Mouse (Mus musculus): ENCODE results near the gene Mettl14. TPM values are rescaled to one million over a fixed set of nuclear protein-coding genes. Genes with fewer than 3 reads are reported as not detected.
A peak's percentile ranks its signal among the peaks of the same experiment; 100 is the strongest.

Mettl14 gene
- polyA plus RNA-seq, 1 experiment = 7.0 TPM

GRCm38 (mm10) chr3:123341049-123341448 is 44.9 kb downstream of the Mettl14 start:
- Histone ChIP-seq H3K4me3 (ENCODE audit: insufficient read depth, low read depth, low read length) (no peak overlapping the region), H3K4me1 (ENCODE audit: control insufficient read depth, insufficient read depth, insufficient read length, low read length) (no peaks in the 10 kb centered on the region), H3K27ac (replicated peaks; ENCODE audit: low read depth, low read length) (no peak overlapping the region)

GRCm38 (mm10) chr3:123338666-123339195 is 47.2 kb downstream of the Mettl14 start:
- no peak overlapping the region for H3K27ac ChIP-seq (replicated peaks; ENCODE audit: low read depth, low read length)

GRCm38 (mm10) chr3:123337853-123338252 is 48.1 kb downstream of the Mettl14 start:
- Histone ChIP-seq H3K4me1 (ENCODE audit: control insufficient read depth, insufficient read depth, insufficient read length, low read length) (peaks cover 3% of the 10 kb centered on the region; the same call in 1 of the 2 replicates), H3K27ac (replicated peaks; ENCODE audit: low read depth, low read length) (no peak overlapping the region), H3K4me3 (ENCODE audit: insufficient read depth, low read depth, low read length) (no peak overlapping the region)

More at GRCm38 (mm10) chr3:123338666-123339195, 47.2 kb downstream of the Mettl14 start:
- Histone ChIP-seq H3K4me1 (ENCODE audit: control insufficient read depth, insufficient read depth, insufficient read length, low read length) (peaks cover 3% of the 10 kb centered on the region; the same call in 1 of the 2 replicates), H3K4me3 (ENCODE audit: insufficient read depth, low read depth, low read length) (no peak overlapping the region)

- Histone ChIP-seq H3K4me3 (ENCODE audit: insufficient read depth, low read depth, low read length) (no peak overlapping the region), H3K4me1 (ENCODE audit: control insufficient read depth, insufficient read depth, insufficient read length, low read length) (peaks cover 3% of the 10 kb centered on the region; the same call in 1 of the 2 replicates), H3K27ac (replicated peaks; ENCODE audit: low read depth, low read length) (no peak overlapping the region)
These were observed 49.0 kb downstream of the Mettl14 start for GRCm38 (mm10) chr3:123336951-123337350.

- no peak overlapping the region for H3K4me3 ChIP-seq (ENCODE audit: insufficient read depth, low read depth, low read length)
- H3K4me1 ChIP-seq (ENCODE audit: control insufficient read depth, insufficient read depth, insufficient read length, low read length) = peaks cover 3% of the 10 kb centered on the region; the same call in 1 of the 2 replicates
- H3K27ac ChIP-seq (replicated peaks; ENCODE audit: low read depth, low read length) = no peak overlapping the region
These were observed 49.5 kb downstream of the Mettl14 start for GRCm38 (mm10) chr3:123336455-123336854.

GRCm38 (mm10) chr3:123335480-123335879 is 50.4 kb downstream of the Mettl14 start:
- no peak overlapping the region for H3K4me3 ChIP-seq (ENCODE audit: insufficient read depth, low read depth, low read length)
- H3K27ac ChIP-seq (replicated peaks; ENCODE audit: low read depth, low read length) = no peak overlapping the region
- H3K4me1 ChIP-seq (ENCODE audit: control insufficient read depth, insufficient read depth, insufficient read length, low read length) = peaks cover 3% of the 10 kb centered on the region; the same call in 1 of the 2 replicates

GRCm38 (mm10) chr3:123334947-123335346 is 51.0 kb downstream of the Mettl14 start:
- Histone ChIP-seq H3K4me1 (ENCODE audit: control insufficient read depth, insufficient read depth, insufficient read length, low read length) (peaks cover 3% of the 10 kb centered on the region; the same call in 1 of the 2 replicates), H3K27ac (replicated peaks; ENCODE audit: low read depth, low read length) (no peak overlapping the region), H3K4me3 (ENCODE audit: insufficient read depth, low read depth, low read length) (no peak overlapping the region)

- Histone ChIP-seq H3K27ac (replicated peaks; ENCODE audit: low read depth, low read length) (peak overlapping the region; percentile 4; the same call in 1 of the 2 replicates), H3K4me3 (ENCODE audit: insufficient read depth, low read depth, low read length) (no peak overlapping the region), H3K4me1 (ENCODE audit: control insufficient read depth, insufficient read depth, insufficient read length, low read length) (peaks cover 3% of the 10 kb centered on the region; the same call in 1 of the 2 replicates)
These were observed 52.9 kb downstream of the Mettl14 start for GRCm38 (mm10) chr3:123333055-123333424.

GRCm38 (mm10) chr3:123332330-123333054 is 53.4 kb downstream of the Mettl14 start:
- H3K4me3 ChIP-seq (ENCODE audit: insufficient read depth, low read depth, low read length) = no peak overlapping the region
- peak overlapping the region; percentile 4; the same call in 1 of the 2 replicates for H3K27ac ChIP-seq (replicated peaks; ENCODE audit: low read depth, low read length)
- peaks cover 3% of the 10 kb centered on the region; the same call in 1 of the 2 replicates for H3K4me1 ChIP-seq (ENCODE audit: control insufficient read depth, insufficient read depth, insufficient read length, low read length)

- peaks cover 3% of the 10 kb centered on the region; the same call in 1 of the 2 replicates for H3K4me1 ChIP-seq (ENCODE audit: control insufficient read depth, insufficient read depth, insufficient read length, low read length)
- H3K4me3 ChIP-seq (ENCODE audit: insufficient read depth, low read depth, low read length) = no peak overlapping the region
- no peak overlapping the region for H3K27ac ChIP-seq (replicated peaks; ENCODE audit: low read depth, low read length)
These were observed 55.7 kb downstream of the Mettl14 start for GRCm38 (mm10) chr3:123330221-123330620.

- H3K4me3 ChIP-seq (ENCODE audit: insufficient read depth, low read depth, low read length) = no peak overlapping the region
- peaks cover under 1% of the 10 kb centered on the region; the same call in 1 of the 2 replicates for H3K4me1 ChIP-seq (ENCODE audit: control insufficient read depth, insufficient read depth, insufficient read length, low read length)
- H3K27ac ChIP-seq (replicated peaks; ENCODE audit: low read depth, low read length) = no peak overlapping the region
These were observed 56.7 kb downstream of the Mettl14 start for GRCm38 (mm10) chr3:123329251-123329650.

GRCm38 (mm10) chr3:123324326-123324725 is 61.6 kb downstream of the Mettl14 start:
- H3K4me1 ChIP-seq (ENCODE audit: control insufficient read depth, insufficient read depth, insufficient read length, low read length) = no peaks in the 10 kb centered on the region
- H3K27ac ChIP-seq (replicated peaks; ENCODE audit: low read depth, low read length) = no peak overlapping the region
- H3K4me3 ChIP-seq (ENCODE audit: insufficient read depth, low read depth, low read length) = no peak overlapping the region

- no peak overlapping the region for H3K27ac ChIP-seq (replicated peaks; ENCODE audit: low read depth, low read length)
- H3K4me1 ChIP-seq (ENCODE audit: control insufficient read depth, insufficient read depth, insufficient read length, low read length) = no peaks in the 10 kb centered on the region
- H3K4me3 ChIP-seq (ENCODE audit: insufficient read depth, low read depth, low read length) = no peak overlapping the region
These were observed 63.8 kb downstream of the Mettl14 start for GRCm38 (mm10) chr3:123322147-123322546.

GRCm38 (mm10) chr3:123321612-123322011 is 64.3 kb downstream of the Mettl14 start:
- Histone ChIP-seq H3K4me1 (ENCODE audit: control insufficient read depth, insufficient read depth, insufficient read length, low read length) (no peaks in the 10 kb centered on the region), H3K27ac (replicated peaks; ENCODE audit: low read depth, low read length) (no peak overlapping the region), H3K4me3 (ENCODE audit: insufficient read depth, low read depth, low read length) (no peak overlapping the region)

- no peaks in the 10 kb centered on the region for H3K4me1 ChIP-seq (ENCODE audit: control insufficient read depth, insufficient read depth, insufficient read length, low read length)
- no peak overlapping the region for H3K27ac ChIP-seq (replicated peaks; ENCODE audit: low read depth, low read length)
- H3K4me3 ChIP-seq (ENCODE audit: insufficient read depth, low read depth, low read length) = no peak overlapping the region
These were observed 65.6 kb downstream of the Mettl14 start for GRCm38 (mm10) chr3:123320341-123320740.

Measured in brown adipose tissue, adult 24 weeks (tissue).